Mouse (Mus musculus) mouse embryonic stem cell (cell line): Measurements from ENCODE around the gene Phactr4.
"Not testable (repeated sequence)": the region's sequence is repeated elsewhere in the genome, so short reads cannot be mapped to it uniquely, and the experiment has no call there.

ENCODE experiments used
- in situ Hi-C, 2 experiments: fragments of 300-500 bp; cut with MboI; formaldehyde crosslinking; loops; 1 replicate in 1 of 2; 3 replicates in 1 of 2; pipeline ENCODE4 v1.14.3; 2019 to 2020; ENCODE audit warnings: low sequenced_read_pairs in 2 of 2, low pct_unique_long_range_greater_than_20kb in 1 of 2, mixed read lengths in 1 of 2; ENCODE audit not compliant: unreplicated experiment in 1 of 2

Gene Phactr4

GRCm38 (mm10) chr4:132420471-132420870, 1.8 kb downstream of the Phactr4 start:
- in situ Hi-C loops = no loop called here

DNA sequence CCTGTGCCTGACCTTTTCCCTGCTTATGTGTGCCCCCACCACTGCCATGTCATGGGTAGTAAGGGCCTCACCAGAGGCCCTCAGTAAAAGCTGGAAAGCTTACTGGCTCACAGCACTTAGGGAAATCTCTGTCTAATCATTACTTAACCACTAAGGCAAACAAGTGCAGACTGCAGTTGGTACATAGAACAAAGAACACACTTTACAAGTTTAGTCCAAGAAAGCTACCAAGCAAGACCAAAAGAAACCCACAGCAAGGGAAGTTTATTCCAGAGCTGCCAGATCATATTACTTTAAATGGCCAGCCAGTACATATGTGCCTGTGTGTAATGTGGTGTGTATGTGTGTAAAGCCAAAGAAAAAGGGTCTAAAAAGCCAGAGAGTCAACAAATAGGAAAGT, 6.3 kb downstream of the Phactr4 start:
- in situ Hi-C loops = no loop called here

DNA sequence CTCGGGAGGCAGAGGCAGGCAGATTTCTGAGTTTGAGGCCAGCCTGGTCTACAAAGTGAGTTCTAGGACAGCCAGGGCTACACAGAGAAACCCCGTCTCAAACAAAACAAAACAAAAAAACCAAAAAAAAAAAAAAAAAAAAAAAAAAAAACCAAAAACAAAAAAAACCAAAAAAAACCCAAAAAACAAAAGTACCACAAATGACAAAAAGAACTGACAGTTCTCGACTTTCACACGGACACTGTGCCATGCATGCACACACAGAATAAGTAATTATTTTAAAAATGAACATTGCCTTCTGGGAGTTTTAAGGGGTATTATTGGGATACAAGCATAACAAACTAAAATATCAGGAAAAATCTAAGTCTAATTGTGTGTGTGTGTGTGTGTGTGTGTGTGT, 9.0 kb downstream of the Phactr4 start:
- in situ Hi-C loops = not testable (repeated sequence)

- in situ Hi-C loops = no loop called here
Measured at GRCm38 (mm10) chr4:132411322-132412094, 10.8 kb downstream of the Phactr4 start.

DNA sequence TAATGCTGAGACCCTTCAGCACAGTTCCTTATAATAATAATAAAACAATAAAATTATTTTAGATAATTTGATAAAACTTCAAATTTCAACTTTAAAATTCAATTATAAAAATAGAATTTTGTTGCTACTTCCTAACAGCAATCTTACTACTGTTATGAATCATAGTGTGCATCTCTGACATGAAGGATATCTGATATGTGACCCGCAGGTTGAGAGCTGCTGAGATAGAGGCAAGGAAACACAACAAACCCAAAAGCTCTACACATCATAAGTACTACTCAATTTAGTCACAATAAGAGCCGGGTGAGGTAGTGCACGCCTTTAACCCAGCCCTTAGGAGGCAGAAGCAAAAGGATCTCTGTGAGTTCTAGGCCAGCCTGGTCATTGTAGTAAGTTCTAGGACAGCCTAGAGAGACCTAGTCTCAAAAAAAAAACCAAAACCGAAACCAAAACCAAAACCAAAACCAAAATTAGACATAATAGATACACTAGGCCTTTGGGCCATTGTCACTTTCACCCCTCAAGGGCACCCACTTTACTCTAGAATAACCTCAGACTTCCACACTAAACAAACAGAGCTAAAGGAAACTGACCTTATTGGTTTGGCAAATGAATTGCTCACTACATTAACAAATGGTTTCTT, 12.6 kb downstream of the Phactr4 start:
- in situ Hi-C loops = no loop called here

GRCm38 (mm10) chr4:132406393-132407189, 15.7 kb downstream of the Phactr4 start:
- in situ Hi-C loops = no loop called here

DNA sequence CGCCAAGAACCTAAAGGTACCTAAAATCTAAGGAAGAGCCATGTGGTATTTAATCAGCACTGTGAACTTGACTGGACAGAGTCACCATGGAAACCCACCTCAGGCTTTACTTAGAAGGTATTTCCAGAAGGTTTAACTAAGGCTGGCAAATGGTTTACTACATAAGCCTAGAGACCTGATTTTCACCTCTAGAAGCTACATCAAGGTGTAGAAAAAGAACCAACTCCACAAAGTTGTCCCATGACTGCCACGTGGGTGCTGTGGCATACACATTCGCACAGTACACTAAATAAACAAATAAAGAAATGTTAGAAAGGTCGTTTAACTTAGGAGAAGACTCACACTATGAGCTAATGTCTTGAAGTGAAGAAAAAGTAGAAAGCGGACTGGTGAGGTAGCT, 17.7 kb downstream of the Phactr4 start:
- in situ Hi-C loops = no loop called here

DNA sequence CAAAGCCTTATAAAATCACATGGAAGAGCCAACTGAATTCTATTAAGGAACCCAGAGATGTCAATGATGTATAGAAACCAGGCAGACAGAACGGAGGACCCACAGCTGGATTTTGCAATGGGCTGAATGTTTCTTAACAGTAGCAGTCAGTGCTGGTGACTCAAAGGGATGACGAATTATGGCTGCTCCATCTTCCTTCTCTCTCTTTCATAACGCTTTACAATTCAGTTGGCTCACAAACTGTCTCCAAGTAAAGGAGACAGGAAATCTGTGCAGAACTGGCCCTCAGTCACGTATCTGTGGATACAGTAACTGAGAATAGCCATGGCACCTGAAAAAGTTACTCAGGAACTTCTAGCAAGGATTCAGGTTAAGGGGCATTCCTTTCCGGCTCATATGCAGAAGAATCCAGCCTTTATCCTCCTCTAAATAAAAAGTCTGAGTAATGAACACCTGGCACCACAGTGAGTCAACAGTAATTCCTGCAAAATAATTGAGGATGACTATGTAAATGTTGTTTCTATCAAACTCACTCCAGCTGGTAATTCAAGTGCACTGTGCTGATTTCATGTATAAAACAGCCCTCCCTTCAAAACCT, 19.1 kb downstream of the Phactr4 start:
- in situ Hi-C loops = no loop called here

DNA sequence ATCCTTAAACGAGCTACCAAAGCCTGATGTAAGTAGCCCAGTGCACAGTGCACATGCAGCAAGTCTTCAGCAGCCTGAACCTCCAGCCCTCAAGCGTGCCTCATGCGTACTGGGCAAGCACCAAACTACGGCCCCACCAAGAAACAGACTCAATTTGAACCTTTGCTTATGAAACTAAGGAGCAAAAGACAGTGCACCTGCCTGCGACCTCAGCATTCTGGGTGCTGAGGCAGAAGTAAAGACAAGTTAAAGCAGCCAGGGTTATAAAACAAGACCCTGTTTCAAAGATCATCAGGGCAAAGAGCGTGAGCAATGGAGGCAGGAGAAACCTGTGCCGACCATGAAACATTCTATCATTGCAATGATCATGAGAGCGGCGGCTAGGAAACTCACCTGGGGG, 21.3 kb downstream of the Phactr4 start:
- in situ Hi-C loops = no loop called here

- in situ Hi-C loops = no loop called here
Measured at GRCm38 (mm10) chr4:132398863-132399262, 23.4 kb downstream of the Phactr4 start.

- in situ Hi-C loops = no loop called here
Measured at GRCm38 (mm10) chr4:132398045-132398774, 24.1 kb downstream of the Phactr4 start.

- in situ Hi-C loops = no loop called here
Measured at GRCm38 (mm10) chr4:132397120-132397519, 25.2 kb downstream of the Phactr4 start.

GRCm38 (mm10) chr4:132396251-132396650, 26.0 kb downstream of the Phactr4 start:
- in situ Hi-C loops = no loop called here

GRCm38 (mm10) chr4:132391063-132391740, 31.1 kb downstream of the Phactr4 start:
- in situ Hi-C loops = no loop called here

DNA sequence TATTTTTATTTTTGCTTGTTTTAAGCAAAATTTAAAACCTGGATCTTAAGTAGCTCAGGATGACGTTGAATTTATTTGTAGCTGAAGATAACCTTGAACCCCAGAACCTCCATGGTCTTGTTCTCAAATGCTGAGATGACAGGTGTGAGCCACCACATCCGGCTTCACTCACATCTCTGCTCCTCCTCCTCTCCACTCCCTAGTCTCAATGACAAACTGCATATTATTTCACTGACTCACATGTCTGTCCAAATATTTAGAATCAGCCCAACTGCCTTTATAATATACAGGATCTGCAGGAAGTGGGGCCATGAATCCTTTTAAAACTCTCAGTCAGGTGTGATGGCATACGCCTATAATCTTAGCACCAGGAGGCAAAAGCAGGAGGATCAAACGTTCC, 33.0 kb downstream of the Phactr4 start:
- in situ Hi-C loops = no loop called here

- in situ Hi-C loops = no loop called here
Measured at GRCm38 (mm10) chr4:132387617-132388016, 34.7 kb downstream of the Phactr4 start.

DNA sequence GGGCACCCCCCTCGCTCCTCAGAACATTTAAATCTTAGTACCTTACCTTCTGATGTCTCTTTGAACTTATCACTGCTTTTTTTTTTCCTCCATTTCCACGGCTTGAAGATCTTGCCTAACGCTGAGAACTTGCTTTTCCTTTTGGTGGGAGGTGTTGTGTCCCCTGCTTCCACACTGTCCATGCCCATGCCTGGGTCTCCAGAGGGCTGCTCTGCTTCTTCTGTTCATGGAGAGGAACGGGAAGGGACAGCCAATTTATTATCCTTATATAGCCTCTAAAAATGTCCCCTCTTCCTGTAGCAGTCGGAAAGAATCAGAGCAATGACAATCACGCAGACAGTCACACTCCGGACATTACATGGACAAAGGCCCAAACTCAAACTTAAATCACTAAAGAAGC, 35.4 kb downstream of the Phactr4 start:
- in situ Hi-C loops = no loop called here
